Mouse (Mus musculus): ENCODE results near the gene Slc12a9. TPM values are rescaled to one million over a fixed set of nuclear protein-coding genes. Genes with fewer than 3 reads are reported as not detected.

Gene Slc12a9
- total and polyA plus RNA-seq, 3 experiments = 3.0 to 11.1 (median 7.9) TPM

DNA sequence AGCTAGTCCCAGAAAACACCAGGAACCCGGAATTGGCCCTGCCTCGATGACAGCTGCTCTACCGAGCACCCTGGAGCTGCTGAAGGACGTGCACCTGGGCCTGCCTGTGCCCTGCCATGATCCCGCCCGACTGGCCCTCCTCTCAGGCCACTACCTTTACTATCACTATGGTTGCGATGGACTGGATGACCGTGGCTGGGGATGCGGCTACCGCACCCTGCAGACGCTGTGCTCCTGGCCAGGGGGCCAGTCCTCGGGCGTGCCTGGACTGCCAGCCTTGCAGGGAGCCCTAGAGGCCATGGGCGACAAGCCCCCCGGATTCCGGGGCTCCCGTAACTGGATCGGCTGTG, 38.7 kb downstream of the Slc12a9 start:
- in situ Hi-C loops (cut with MboI; ENCODE audit: low pct_ligation_motif_present, low pct_unique_long_range_greater_than_20kb, low sequenced_read_pairs) = no loop called here
- dilution Hi-C loops (cut with MboI; ENCODE audit: extremely low pct_ligation_motif_present, extremely low pct_unique_long_range_greater_than_20kb, low sequenced_read_pairs) = no loop called here
- no peak for DNase-seq (ENCODE audit: extremely low read depth)
- H3K27me3 ChIP-seq (replicated peaks) = peaks cover 7% of the 10 kb centered on the region
- no peaks in the 10 kb centered on the region for H3K9me3 ChIP-seq (replicated peaks; ENCODE audit: low read length)
- no peak for TF ChIP-seq USF2 (conservative IDR thresholded peaks at IDR 0.05; ENCODE audit: low read depth, low read length)
- TF ChIP-seq EP300 (IDR thresholded peaks at IDR 0.05; ENCODE audit: low read length) = no peak
- no peak for TF ChIP-seq E2F4 (IDR thresholded peaks at IDR 0.05; ENCODE audit: insufficient replicate concordance, low read depth, low read length)
- no peak for TF ChIP-seq MYC (IDR thresholded peaks at IDR 0.05; ENCODE audit: low read depth, low read length)
- H3K4me1 ChIP-seq (ENCODE audit: control insufficient read depth in 1 of 2, insufficient read depth in 2 of 2) = peaks cover 11 to 31% of the 10 kb centered on the region in 2 experiments; a peak in 3 of 4 replicates
- H3K4me3 ChIP-seq (replicated peaks in 1 of 3; ENCODE audit: low read depth in 2 of 3, low read length in 2 of 3, poor library complexity in 1 of 3) = peak overlapping the region; percentile 60 to 72 (median 65)
- peak overlapping the region; percentile 58 for H3K27ac ChIP-seq (ENCODE audit: insufficient read depth, low read depth)
- H3K36me3 ChIP-seq (replicated peaks in 1 of 2; ENCODE audit: control insufficient read depth in 1 of 2, insufficient read depth in 1 of 2, low read length in 1 of 2) = peaks cover 49 to 51% of the 10 kb centered on the region in 2 experiments
- peak overlapping the region; percentile 68 for H3K9ac ChIP-seq (ENCODE audit: insufficient read depth, low read depth)
- peak overlapping the region; percentile 48 for H3K4me2 ChIP-seq (ENCODE audit: insufficient read depth, low read depth, poor library complexity, severe bottlenecking)
- no peaks in the 10 kb centered on the region for H3K79me2 ChIP-seq (replicated peaks; ENCODE audit: control insufficient read depth, extremely low read depth, insufficient read depth, poor library complexity, severe bottlenecking)

DNA sequence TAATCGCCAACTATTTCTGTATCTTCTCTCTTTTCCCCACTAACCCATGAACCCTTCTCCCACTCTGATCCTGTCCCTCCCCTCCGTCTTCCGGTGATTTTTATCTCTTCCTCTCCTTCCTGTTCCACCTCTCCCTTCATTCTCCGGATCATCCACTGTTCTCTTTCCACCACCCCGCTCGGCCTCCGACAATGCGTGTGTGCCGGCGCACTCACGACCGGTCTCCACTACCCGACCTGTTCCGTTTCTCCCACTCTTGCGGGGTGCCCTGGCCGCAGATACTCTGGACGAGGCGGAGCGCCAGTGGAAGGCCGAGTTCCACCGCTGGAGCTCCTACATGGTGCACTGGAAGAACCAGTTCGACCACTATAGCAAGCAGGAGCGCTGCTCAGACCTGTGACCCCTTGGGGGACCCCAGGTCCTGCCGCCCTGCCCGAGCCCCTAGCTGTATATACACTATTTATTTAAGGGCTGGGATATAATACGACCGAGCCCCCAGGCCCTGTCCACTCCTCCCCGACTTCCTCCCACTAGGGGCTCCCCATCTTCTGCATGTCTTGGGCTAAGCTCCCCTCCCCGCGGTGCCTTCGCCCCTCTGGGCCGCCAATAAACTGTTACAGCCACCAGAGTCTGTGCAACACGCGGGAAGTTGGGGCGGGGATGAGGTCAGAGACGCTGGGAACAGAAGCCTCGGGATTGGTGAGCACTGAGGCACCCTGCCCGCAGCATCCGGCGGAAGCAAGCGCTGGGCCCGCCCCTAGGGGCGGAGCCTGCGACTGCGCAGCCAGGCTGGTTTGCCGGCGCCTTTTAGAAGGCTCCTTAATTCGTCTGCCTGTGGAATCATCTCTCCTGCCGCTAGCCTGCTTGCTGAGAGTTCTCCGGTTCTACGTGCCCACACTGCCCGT, 39.3 kb downstream of the Slc12a9 start, which contains the start of gene Ufsp1:
TSS of gene Ufsp1 (plus strand) at position 791 of the 905 bp plus-strand sequence.
- Histone ChIP-seq H3K9ac (ENCODE audit: insufficient read depth, low read depth) (peak within 1 kb of the TSS; percentile 73), H3K4me3 (replicated peaks in 1 of 3; ENCODE audit: low read depth in 2 of 3, low read length in 2 of 3, poor library complexity in 1 of 3) (peak within 1 kb of the TSS; percentile 71 to 76 (median 72)), H3K4me1 (ENCODE audit: control insufficient read depth in 1 of 2, insufficient read depth in 2 of 2) (peaks cover 11 to 37% of the 10 kb centered on the region in 2 experiments; a peak in 3 of 4 replicates), H3K9me3 (replicated peaks; ENCODE audit: low read length) (no peaks in the 10 kb centered on the region), H3K36me3 (replicated peaks in 1 of 2; ENCODE audit: control insufficient read depth in 1 of 2, insufficient read depth in 1 of 2, low read length in 1 of 2) (peaks cover 43 to 45% of the 10 kb centered on the region in 2 experiments), H3K79me2 (replicated peaks; ENCODE audit: control insufficient read depth, extremely low read depth, insufficient read depth, poor library complexity, severe bottlenecking) (no peaks in the 10 kb centered on the region), H3K4me2 (ENCODE audit: insufficient read depth, low read depth, poor library complexity, severe bottlenecking) (peak within 1 kb of the TSS; percentile 48), H3K27ac (ENCODE audit: insufficient read depth, low read depth) (peak within 1 kb of the TSS; percentile 58), H3K27me3 (replicated peaks) (peaks cover 13% of the 10 kb centered on the region)
- in situ Hi-C loops (cut with MboI; ENCODE audit: low pct_ligation_motif_present, low pct_unique_long_range_greater_than_20kb, low sequenced_read_pairs) = no loop called here
- dilution Hi-C loops (cut with MboI; ENCODE audit: extremely low pct_ligation_motif_present, extremely low pct_unique_long_range_greater_than_20kb, low sequenced_read_pairs) = no loop called here
- TF ChIP-seq MYC (IDR thresholded peaks at IDR 0.05; ENCODE audit: low read depth, low read length) (no peak), JUND (conservative IDR thresholded peaks at IDR 0.05; ENCODE audit: low read depth, low read length) (no peak), JUN (IDR thresholded peaks at IDR 0.05; ENCODE audit: insufficient read depth, low read depth, low read length) (peak; percentile 9; the same call in 1 of the 2 replicates), MAX (IDR thresholded peaks at IDR 0.05; ENCODE audit: low read length) (peak; percentile 69; the same call in 1 of the 2 replicates), SMC3 (IDR thresholded peaks at IDR 0.05; ENCODE audit: low read depth, low read length) (no peak), HCFC1 (IDR thresholded peaks at IDR 0.05; ENCODE audit: low read depth, low read length) (peak; percentile 82), UBTF (IDR thresholded peaks at IDR 0.05; ENCODE audit: low read depth, low read length) (no peak), USF2 (conservative IDR thresholded peaks at IDR 0.05; ENCODE audit: low read depth, low read length) (no peak), BHLHE40 (IDR thresholded peaks at IDR 0.05; ENCODE audit: low read depth, low read length) (no peak), KAT2A (IDR thresholded peaks at IDR 0.05; ENCODE audit: insufficient replicate concordance, low read length) (peak; percentile 60; the same call in 1 of the 2 replicates), POLR2AphosphoS2 (IDR thresholded peaks at IDR 0.05; ENCODE audit: low read depth, low read length) (peak; percentile 93), POLR2A (IDR thresholded peaks at IDR 0.05; ENCODE audit: low read depth, low read length) (peak; percentile 92), NRF1 (IDR thresholded peaks at IDR 0.05; ENCODE audit: low read depth, low read length) (peak; percentile 91), CTCF (conservative IDR thresholded peaks at IDR 0.05 in 1 of 2, IDR thresholded peaks at IDR 0.05 in 1 of 2; ENCODE audit: low read depth in 2 of 2, low read length in 2 of 2) (peak in 1 of 2 experiments; percentile 1; a peak in 1 of 4 replicates), TBP (conservative IDR thresholded peaks at IDR 0.05; ENCODE audit: low read depth, low read length) (peak; percentile 66; the same call in 1 of the 2 replicates), MXI1 (IDR thresholded peaks at IDR 0.05; ENCODE audit: low read depth, low read length) (peak; percentile 66; the same call in 1 of the 2 replicates), CHD2 (IDR thresholded peaks at IDR 0.05; ENCODE audit: low read length) (no peak), TCF12 (IDR thresholded peaks at IDR 0.05; ENCODE audit: low read depth, low read length) (peak; percentile 61; the same call in 1 of the 2 replicates), RCOR1 (conservative IDR thresholded peaks at IDR 0.05; ENCODE audit: low read depth, low read length) (no peak), NELFE (IDR thresholded peaks at IDR 0.05; ENCODE audit: low read depth, low read length) (peak; percentile 77), ZMIZ1 (IDR thresholded peaks at IDR 0.05; ENCODE audit: low read depth, low read length) (peak; percentile 70), ELF1 (IDR thresholded peaks at IDR 0.05; ENCODE audit: low read depth, low read length) (peak; percentile 66; the same call in 1 of the 2 replicates), MAFK (IDR thresholded peaks at IDR 0.05; ENCODE audit: insufficient replicate concordance, low read length) (no peak), ZNF384 (IDR thresholded peaks at IDR 0.05; ENCODE audit: low read depth, low read length) (peak; percentile 2; the same call in 1 of the 2 replicates), CHD1 (IDR thresholded peaks at IDR 0.05; ENCODE audit: low read depth, low read length) (peak; percentile 86; the same call in 1 of the 2 replicates)
- DNase-seq (ENCODE audit: extremely low read depth) = peak; percentile 95
